Mouse (Mus musculus): ENCODE results near the gene Evl.

GRCm38 (mm10) chr12:108680861-108681260 lies 126.3 kb downstream of the Evl start:
- TF ChIP-seq CTCF (IDR thresholded peaks at IDR 0.05; ENCODE audit: low read depth) (no peak), EP300 (IDR thresholded peaks at IDR 0.05; ENCODE audit: low read depth) (no peak)
